Mouse (Mus musculus): ENCODE results near the gene Hist1h2ad.

Gene Hist1h2ad

DNA sequence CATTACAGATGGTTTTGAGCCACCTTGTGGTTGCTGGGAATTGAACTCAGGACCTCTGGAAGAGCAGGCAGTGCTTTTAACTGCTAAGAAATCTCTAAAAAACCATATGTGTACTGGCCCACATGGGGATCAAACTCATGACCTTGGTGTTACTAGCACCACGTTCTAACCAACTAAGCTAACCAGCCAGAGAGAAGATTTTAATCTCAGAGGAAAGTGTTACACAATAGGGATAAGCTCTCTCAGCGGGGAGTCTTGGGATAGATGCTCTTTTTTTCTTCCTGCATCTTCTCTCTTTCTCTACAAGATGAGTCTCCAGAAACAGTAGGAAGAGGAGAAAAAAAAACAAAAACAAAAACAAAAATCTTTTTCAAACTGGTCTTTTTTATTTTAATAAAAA, 36.2 kb downstream of the Hist1h2ad start:
- DNase-seq (ENCODE audit: inconsistent age in 2 of 2, low spot score in 1 of 2): no peak

DNA sequence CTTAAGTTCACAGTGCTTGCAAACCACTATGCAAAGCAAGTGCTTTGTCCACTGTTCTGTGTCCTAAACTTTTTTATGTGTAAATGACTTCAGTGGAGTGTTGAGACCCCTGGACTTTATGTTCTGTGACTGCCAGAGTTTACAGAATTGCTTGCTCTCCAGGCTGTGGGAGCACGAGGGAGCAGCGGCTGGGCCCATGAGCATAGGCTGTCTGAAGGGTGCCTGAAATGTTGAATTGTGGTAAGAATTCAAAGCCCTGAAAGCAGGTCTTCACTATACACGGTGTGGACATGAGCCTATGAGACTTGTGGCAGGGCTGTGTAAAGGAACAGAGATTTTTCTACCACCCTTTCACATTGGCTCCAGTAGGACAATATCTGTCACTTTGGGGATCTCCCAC, 37.5 kb downstream of the Hist1h2ad start:
- no peak for DNase-seq (ENCODE audit: inconsistent age in 2 of 2, low spot score in 1 of 2)

DNA sequence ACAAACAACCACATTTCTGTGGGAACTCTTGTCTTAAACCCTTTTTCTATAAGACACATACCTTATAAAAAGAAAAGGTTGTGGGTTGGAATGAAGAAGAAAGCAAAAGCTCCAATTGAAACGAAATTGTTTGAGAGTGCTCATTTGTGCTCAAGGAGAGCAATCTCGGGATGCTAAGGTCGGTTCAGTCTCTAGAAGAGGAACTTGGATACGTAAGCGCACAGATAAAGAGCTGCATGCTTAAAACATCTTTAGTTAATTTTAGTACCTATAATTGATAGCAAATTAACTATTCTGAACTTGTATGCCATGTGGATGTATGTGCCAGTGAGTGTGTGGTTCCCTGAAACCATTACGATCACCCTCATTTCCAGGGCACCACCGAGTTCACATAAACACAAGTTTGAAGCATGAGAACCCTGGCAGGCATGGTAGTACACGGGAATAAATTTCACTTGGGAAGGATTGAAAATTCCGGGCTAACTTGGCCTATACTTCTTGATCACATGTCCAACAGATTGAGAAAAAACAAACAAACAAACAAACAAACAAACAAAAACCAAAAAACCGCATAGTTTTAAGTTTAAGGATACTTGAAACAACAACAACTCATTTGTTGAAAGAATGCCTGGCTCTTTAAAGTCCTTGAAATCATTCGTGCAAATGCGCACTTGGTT, 46.0 kb downstream of the Hist1h2ad start:
- no peak for DNase-seq (ENCODE audit: inconsistent age in 2 of 2, low spot score in 1 of 2)

DNA sequence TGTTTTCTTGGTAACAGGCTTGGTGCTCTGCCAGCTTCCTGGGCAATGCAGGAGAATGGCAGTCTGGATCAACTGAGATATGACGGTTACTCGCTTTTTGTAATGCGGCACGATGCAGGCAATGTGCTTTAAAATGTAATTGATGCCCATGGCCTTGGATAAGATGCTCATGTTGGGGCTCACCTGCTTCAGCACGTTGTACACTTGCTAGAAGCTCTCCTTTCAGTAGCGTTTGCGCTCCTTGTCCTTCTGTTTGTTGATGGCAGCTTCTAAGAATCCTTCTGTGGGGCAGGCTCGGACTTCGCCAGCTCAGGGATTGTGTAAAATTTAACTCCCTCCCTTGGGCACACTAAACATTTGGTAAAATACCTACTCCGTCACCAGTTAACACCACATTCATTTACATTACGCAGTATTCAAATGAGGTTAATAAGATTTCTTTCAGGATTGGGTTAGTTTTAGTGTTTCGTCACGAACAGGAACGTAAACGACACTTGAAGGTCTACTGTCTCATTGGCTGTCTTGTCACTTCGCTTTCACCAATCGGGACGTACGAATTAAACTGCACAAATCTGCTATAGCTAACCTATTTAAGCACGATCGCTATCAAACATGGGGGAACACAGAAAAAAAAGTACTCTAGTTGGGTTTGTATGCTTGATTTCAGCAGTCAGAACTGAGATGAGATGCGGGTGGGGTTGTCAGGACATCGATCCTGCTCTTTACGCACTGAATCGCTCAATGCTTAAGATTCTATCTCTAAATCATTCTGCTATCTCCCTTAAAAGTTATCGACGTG, 46.8 kb downstream of the Hist1h2ad start, which contains the start of gene Hist1h2be:
Gene Hist1h2be (minus strand): TSS at position 392 of the 799 bp plus-strand sequence.
- DNase-seq (ENCODE audit: inconsistent age in 2 of 2, low spot score in 1 of 2): peak; percentile 73 to 94

DNA sequence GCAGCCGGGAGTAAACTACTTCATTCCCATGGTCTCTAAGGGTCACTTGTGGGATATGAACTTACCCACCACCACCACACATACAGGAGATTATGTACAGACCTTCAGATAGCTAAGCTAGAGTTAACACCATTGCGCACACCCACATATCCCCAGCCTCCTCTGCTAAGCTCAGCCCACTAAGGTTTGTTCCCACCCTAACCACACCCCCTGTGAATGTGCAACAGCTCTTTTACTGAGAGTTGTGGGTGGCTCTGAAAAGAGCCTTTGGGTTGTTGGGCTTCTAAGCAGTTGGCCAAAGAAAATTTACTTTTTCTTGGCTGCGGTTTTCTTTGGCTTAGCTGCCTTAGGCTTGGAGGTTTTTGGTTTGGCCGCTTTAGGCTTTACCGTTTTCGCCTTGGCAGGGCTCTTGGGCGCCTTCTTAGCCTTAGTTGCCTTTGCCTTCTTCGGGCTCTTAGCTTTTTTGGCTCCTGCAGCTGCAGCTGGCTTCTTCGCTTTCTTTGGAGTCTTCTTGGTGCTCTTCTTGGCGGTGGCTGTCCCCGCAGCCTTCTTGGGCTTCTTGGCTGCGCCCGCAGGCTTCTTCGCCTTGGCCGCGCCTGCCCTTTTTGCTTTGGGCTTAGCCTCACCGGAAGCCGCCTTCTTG, 47.5 kb downstream of the Hist1h2ad start:
- DNase-seq (ENCODE audit: inconsistent age in 2 of 2, low spot score in 1 of 2): peak; percentile 83 to 92

DNA sequence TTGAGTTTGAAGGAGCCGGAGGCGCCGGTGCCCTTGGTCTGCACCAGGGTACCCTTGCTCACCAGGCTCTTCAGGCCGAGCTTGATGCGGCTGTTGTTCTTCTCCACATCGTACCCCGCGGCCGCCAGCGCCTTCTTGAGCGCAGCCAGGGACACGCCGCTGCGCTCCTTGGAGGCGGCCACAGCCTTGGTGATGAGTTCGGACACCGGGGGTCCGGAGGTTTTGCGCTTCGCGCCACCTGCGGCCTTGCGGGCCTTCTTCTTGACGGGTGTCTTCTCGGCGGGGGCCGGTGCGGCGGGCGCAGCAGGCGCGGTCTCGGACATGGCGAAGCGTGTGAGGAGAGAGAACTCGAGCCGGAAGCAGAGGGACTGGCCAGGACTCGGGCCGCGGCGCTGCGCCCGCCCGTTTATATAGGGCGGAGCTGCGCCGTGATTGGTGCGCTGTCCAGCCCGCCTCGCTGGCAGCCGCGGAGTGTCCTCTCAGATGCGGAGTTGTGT, 48.0 kb downstream of the Hist1h2ad start, which contains the start of gene Hist1h1e:
Gene Hist1h1e (minus strand): TSS at position 384 of the 497 bp plus-strand sequence.
- peak; percentile 92 to 98 for DNase-seq (ENCODE audit: inconsistent age in 2 of 2, low spot score in 1 of 2)

DNA sequence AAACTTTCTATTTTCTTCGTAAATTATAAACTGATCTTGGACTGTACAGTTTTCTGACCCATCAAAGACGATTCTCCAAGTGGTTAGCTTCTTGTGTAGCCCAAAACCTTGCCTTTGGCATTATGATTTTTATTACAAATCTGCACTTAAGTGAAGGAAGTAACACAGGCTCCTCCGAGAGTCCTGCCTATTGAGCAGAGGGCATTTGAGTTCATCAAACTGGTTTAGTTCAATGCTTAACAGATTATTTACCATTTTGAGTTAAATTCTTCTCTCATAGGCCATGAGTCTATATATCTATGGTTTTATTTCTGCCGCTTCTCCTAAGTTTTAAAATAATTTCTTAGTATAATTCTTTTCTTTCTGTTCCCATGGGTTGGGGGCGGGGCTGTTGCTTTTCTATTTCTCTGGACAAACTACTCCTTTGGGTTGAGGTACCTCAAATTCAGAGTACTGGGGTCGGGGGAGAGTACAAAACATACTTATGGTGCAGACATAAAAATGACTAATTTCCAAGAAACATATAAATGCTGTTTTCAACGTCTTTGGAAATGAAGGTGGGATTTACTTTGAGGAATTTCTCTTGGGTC, 48.8 kb downstream of the Hist1h2ad start:
- peak in 1 of 2 experiments; percentile 65 for DNase-seq (ENCODE audit: inconsistent age in 2 of 2, low spot score in 1 of 2)

All from adrenal gland, adult (tissue).